Mouse (Mus musculus): ENCODE results near the gene Enpp7. TPM values are rescaled to one million over a fixed set of nuclear protein-coding genes. Genes with fewer than 3 reads are reported as not detected.

Gene Enpp7
- polyA plus RNA-seq, 1 experiment: 0.11 TPM

- WGBS: 93% methylated on average over 7 of the region's 7 CpGs
- Histone ChIP-seq H3K4me1 (replicated peaks; ENCODE audit: control insufficient read depth, insufficient read depth, low read length) (peaks cover 4% of the 10 kb centered on the region), H3K4me3 (ENCODE audit: control insufficient read depth, insufficient read depth, low read length) (no peak overlapping the region), H3K27me3 (ENCODE audit: control insufficient read depth, insufficient read depth, low read length) (no peaks in the 10 kb centered on the region; the same call in 1 of the 2 replicates), H3K27ac (ENCODE audit: control insufficient read depth, insufficient read depth, low read length) (no peak overlapping the region), H3K36me3 (ENCODE audit: control insufficient read depth, insufficient read depth, low read length) (no peaks in the 10 kb centered on the region)
- DNase-seq: no peak
- TF ChIP-seq CTCF (IDR thresholded peaks at IDR 0.05; ENCODE audit: borderline replicate concordance, control insufficient read depth, extremely low read depth, insufficient read depth, low read length, poor library complexity) (no peak), POLR2A (IDR thresholded peaks at IDR 0.05; ENCODE audit: control insufficient read depth, extremely low read depth, insufficient read depth, low read length, poor library complexity) (no peak)
Observed at GRCm38 (mm10) chr11:119017506-119017905, 29.5 kb downstream of the Enpp7 start.

- Histone ChIP-seq H3K27ac (ENCODE audit: control insufficient read depth, insufficient read depth, low read length) (no peak overlapping the region), H3K36me3 (ENCODE audit: control insufficient read depth, insufficient read depth, low read length) (no peaks in the 10 kb centered on the region), H3K4me1 (replicated peaks; ENCODE audit: control insufficient read depth, insufficient read depth, low read length) (peaks cover 19% of the 10 kb centered on the region), H3K4me3 (ENCODE audit: control insufficient read depth, insufficient read depth, low read length) (no peak overlapping the region), H3K27me3 (ENCODE audit: control insufficient read depth, insufficient read depth, low read length) (no peaks in the 10 kb centered on the region; the same call in 1 of the 2 replicates)
- 99% methylated on average over 7 of the region's 7 CpGs for WGBS
- TF ChIP-seq POLR2A (IDR thresholded peaks at IDR 0.05; ENCODE audit: control insufficient read depth, extremely low read depth, insufficient read depth, low read length, poor library complexity) (no peak), CTCF (IDR thresholded peaks at IDR 0.05; ENCODE audit: borderline replicate concordance, control insufficient read depth, extremely low read depth, insufficient read depth, low read length, poor library complexity) (no peak)
- DNase-seq: no peak
Observed at GRCm38 (mm10) chr11:119021180-119021579, 33.2 kb downstream of the Enpp7 start.

- Histone ChIP-seq H3K4me3 (ENCODE audit: control insufficient read depth, insufficient read depth, low read length) (peak overlapping the region; percentile 95), H3K27ac (ENCODE audit: control insufficient read depth, insufficient read depth, low read length) (no peak overlapping the region), H3K36me3 (ENCODE audit: control insufficient read depth, insufficient read depth, low read length) (no peaks in the 10 kb centered on the region; the same call in 1 of the 2 replicates), H3K27me3 (ENCODE audit: control insufficient read depth, insufficient read depth, low read length) (no peaks in the 10 kb centered on the region; the same call in 1 of the 2 replicates), H3K4me1 (replicated peaks; ENCODE audit: control insufficient read depth, insufficient read depth, low read length) (peaks cover 19% of the 10 kb centered on the region)
- 10% methylated on average over 42 of the region's 42 CpGs for WGBS
- TF ChIP-seq CTCF (IDR thresholded peaks at IDR 0.05; ENCODE audit: borderline replicate concordance, control insufficient read depth, extremely low read depth, insufficient read depth, low read length, poor library complexity): peak; percentile 93
- no peak for TF ChIP-seq POLR2A (IDR thresholded peaks at IDR 0.05; ENCODE audit: control insufficient read depth, extremely low read depth, insufficient read depth, low read length, poor library complexity)
- no peak for DNase-seq
Observed at GRCm38 (mm10) chr11:119022068-119022894, 34.3 kb downstream of the Enpp7 start.

- Histone ChIP-seq H3K4me3 (ENCODE audit: control insufficient read depth, insufficient read depth, low read length) (peak within 1 kb of the TSS; percentile 95), H3K36me3 (ENCODE audit: control insufficient read depth, insufficient read depth, low read length) (peaks cover 1% of the 10 kb centered on the region), H3K4me1 (replicated peaks; ENCODE audit: control insufficient read depth, insufficient read depth, low read length) (peaks cover 19% of the 10 kb centered on the region), H3K27me3 (ENCODE audit: control insufficient read depth, insufficient read depth, low read length) (no peaks in the 10 kb centered on the region; the same call in 1 of the 2 replicates), H3K27ac (ENCODE audit: control insufficient read depth, insufficient read depth, low read length) (no peak within 1 kb of the TSS)
- DNase-seq: peak; percentile 90
- under 1% methylated on average over 99 of the region's 99 CpGs for WGBS
- TF ChIP-seq POLR2A (IDR thresholded peaks at IDR 0.05; ENCODE audit: control insufficient read depth, extremely low read depth, insufficient read depth, low read length, poor library complexity): peak; percentile 62
- no peak; the same call in 1 of the 2 replicates for TF ChIP-seq CTCF (IDR thresholded peaks at IDR 0.05; ENCODE audit: borderline replicate concordance, control insufficient read depth, extremely low read depth, insufficient read depth, low read length, poor library complexity)
Observed at GRCm38 (mm10) chr11:119022895-119023615, 35.1 kb downstream of the Enpp7 start, which contains the start of gene Cbx2. Cbx2 (plus strand) TSS chr11:119022962.

- peak overlapping the region; percentile 95 for H3K4me3 ChIP-seq (ENCODE audit: control insufficient read depth, insufficient read depth, low read length)
- under 1% methylated on average over 15 of the region's 15 CpGs for WGBS
- DNase-seq: peak; percentile 50
- TF ChIP-seq CTCF (IDR thresholded peaks at IDR 0.05; ENCODE audit: borderline replicate concordance, control insufficient read depth, extremely low read depth, insufficient read depth, low read length, poor library complexity): no peak
- TF ChIP-seq POLR2A (IDR thresholded peaks at IDR 0.05; ENCODE audit: control insufficient read depth, extremely low read depth, insufficient read depth, low read length, poor library complexity): no peak
- H3K27me3 ChIP-seq (ENCODE audit: control insufficient read depth, insufficient read depth, low read length): no peaks in the 10 kb centered on the region; the same call in 1 of the 2 replicates
- H3K27ac ChIP-seq (ENCODE audit: control insufficient read depth, insufficient read depth, low read length): no peak overlapping the region
- peaks cover 6% of the 10 kb centered on the region for H3K36me3 ChIP-seq (ENCODE audit: control insufficient read depth, insufficient read depth, low read length)
- peaks cover 19% of the 10 kb centered on the region for H3K4me1 ChIP-seq (replicated peaks; ENCODE audit: control insufficient read depth, insufficient read depth, low read length)
Observed at GRCm38 (mm10) chr11:119023616-119023980, 35.6 kb downstream of the Enpp7 start.

- WGBS: 16% methylated on average over 7 of the region's 7 CpGs
- TF ChIP-seq CTCF (IDR thresholded peaks at IDR 0.05; ENCODE audit: borderline replicate concordance, control insufficient read depth, extremely low read depth, insufficient read depth, low read length, poor library complexity) (no peak), POLR2A (IDR thresholded peaks at IDR 0.05; ENCODE audit: control insufficient read depth, extremely low read depth, insufficient read depth, low read length, poor library complexity) (no peak)
- Histone ChIP-seq H3K4me3 (ENCODE audit: control insufficient read depth, insufficient read depth, low read length) (peak overlapping the region; percentile 95), H3K4me1 (replicated peaks; ENCODE audit: control insufficient read depth, insufficient read depth, low read length) (peaks cover 19% of the 10 kb centered on the region), H3K27ac (ENCODE audit: control insufficient read depth, insufficient read depth, low read length) (no peak overlapping the region), H3K27me3 (ENCODE audit: control insufficient read depth, insufficient read depth, low read length) (no peaks in the 10 kb centered on the region; the same call in 1 of the 2 replicates), H3K36me3 (ENCODE audit: control insufficient read depth, insufficient read depth, low read length) (peaks cover 13% of the 10 kb centered on the region)
- DNase-seq: no peak
Observed at GRCm38 (mm10) chr11:119024260-119024659, 36.3 kb downstream of the Enpp7 start.
